Mouse (Mus musculus) testis, postnatal 14 days (tissue): ENCODE results near the gene Olfr170.
"Not testable (repeated sequence)": the region's sequence is repeated elsewhere in the genome, so short reads cannot be mapped to it uniquely, and the experiment has no call there.

Experiments
- DNase-seq: peaks from one replicate; pipeline ENCODE4 v3.0.0; 2021; ENCODE audit warnings: low spot score

Olfr170 gene

GRCm38 (mm10) chr16:19611782-19612181, at the start of gene Olfr170:
TSS of gene Olfr170 (minus strand) at chr16:19611882.
- DNase-seq: not testable (repeated sequence)

GRCm38 (mm10) chr16:19629816-19630215, 18.1 kb upstream of the Olfr170 start, which contains the start of gene Olfr171:
TSS of gene Olfr171 (minus strand) at chr16:19629916.
- no peak for DNase-seq

GRCm38 (mm10) chr16:19603166-19603565, 8.5 kb downstream of the Olfr170 start:
- DNase-seq: no peak

GRCm38 (mm10) chr16:19571709-19572108, 40.0 kb downstream of the Olfr170 start, which contains the start of gene Olfr169:
TSS of gene Olfr169 (minus strand) at chr16:19571809.
- not testable (repeated sequence) for DNase-seq
